Mouse (Mus musculus) stomach, postnatal 0 days (tissue): ENCODE results near the gene Mrpl49.

Source experiments
- CTCF ChIP-seq: IDR thresholded peaks from 2 replicates; pipeline ENCODE4 v1.5.1; 2016; ENCODE audit warnings: antibody characterized with exemption, low read depth, mild to moderate bottlenecking, moderate library complexity
- EP300 ChIP-seq: optimal IDR thresholded peaks from 2 replicates; pipeline ENCODE3; 2016; ENCODE audit warnings: antibody characterized with exemption

- TF ChIP-seq CTCF (peak; percentile 24; the same call in 1 of the 2 replicates), EP300 (no peak)
Measured at GRCm38 (mm10) chr19:6047154-6047898, 10.3 kb downstream of the Mrpl49 start.
